Mouse (Mus musculus): ENCODE data around the gene Tmem79. TPM values are rescaled to one million over a fixed set of nuclear protein-coding genes. Genes with fewer than 3 reads are reported as not detected.
"Not testable (repeated sequence)": the region's sequence is repeated elsewhere in the genome, so short reads cannot be mapped to it uniquely, and the experiment has no call there.

Gene Tmem79
- polyA plus RNA-seq, 1 experiment from 2014 or later, result 6.8 TPM

DNA sequence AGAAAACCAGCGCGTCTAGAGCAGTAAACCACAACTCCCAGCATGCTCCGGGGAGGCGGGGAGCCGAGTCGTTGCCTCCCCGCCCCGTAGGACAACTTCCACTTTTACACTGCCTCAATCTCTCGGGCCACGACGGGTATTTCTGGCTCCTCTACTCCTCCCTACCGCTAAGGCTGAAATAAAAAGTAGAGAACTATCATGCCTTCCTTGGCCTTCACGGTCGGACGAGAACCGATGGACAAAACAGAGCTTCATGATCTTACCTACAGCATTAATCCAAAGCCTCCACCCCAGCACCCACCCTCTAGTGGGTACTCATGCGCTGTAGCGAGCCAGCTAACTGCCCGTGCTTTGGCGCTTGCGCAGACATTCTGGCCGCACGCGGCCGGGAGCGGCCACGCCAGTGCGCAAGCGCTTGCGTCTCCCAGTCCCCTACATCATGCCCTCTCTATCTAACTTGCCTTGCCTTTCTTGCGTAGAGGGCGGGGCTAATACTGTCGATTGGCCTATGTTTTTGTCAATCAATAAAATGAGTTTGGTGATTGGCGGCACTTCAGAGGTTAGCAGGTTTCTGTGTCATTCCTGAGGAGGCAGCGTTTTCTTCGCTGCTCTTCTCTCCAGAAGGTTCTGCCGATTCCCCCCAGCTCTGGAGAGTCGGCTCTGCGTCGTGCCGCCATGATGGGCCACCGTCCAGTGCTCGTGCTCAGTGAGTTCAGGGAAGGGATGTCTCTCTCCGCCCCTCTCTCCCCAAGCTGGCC, 39.2 kb downstream of the Tmem79 start, which contains the start of the genes Tsacc and Cct3:
Gene Tsacc (minus strand): TSS at position 439 of the 758 bp plus-strand sequence.
Gene Cct3 (plus strand): TSS at position 556 of the 758 bp plus-strand sequence.
- Histone ChIP-seq H3K9me3 (no peaks in the 10 kb centered on the region), H3K27me3 (no peaks in the 10 kb centered on the region), H3K27ac (peak within 1 kb of the TSS; percentile 88), H3K4me2 (replicated peaks) (peak within 1 kb of the TSS; percentile 94), H3K36me3 (peaks cover 26% of the 10 kb centered on the region), H3K9ac (peak within 1 kb of the TSS; percentile 89), H3K4me1 (peaks cover 17% of the 10 kb centered on the region), H3K4me3 (peak within 1 kb of the TSS; percentile 80)
- ATAC-seq (ENCODE audit: low FRiP score, low read depth), result peak; percentile 99
- WGBS, result under 1% methylated on average over 44 of the region's 44 CpGs

GRCm38 (mm10) chr3:88296110-88296560, 39.8 kb downstream of the Tmem79 start:
- Histone ChIP-seq H3K36me3 (peaks cover 20% of the 10 kb centered on the region), H3K9ac (peak overlapping the region; percentile 67), H3K27me3 (no peaks in the 10 kb centered on the region), H3K27ac (peak overlapping the region; percentile 86), H3K4me2 (replicated peaks) (peak overlapping the region; percentile 94), H3K4me1 (peaks cover 17% of the 10 kb centered on the region), H3K4me3 (peak overlapping the region; percentile 80), H3K9me3 (no peaks in the 10 kb centered on the region)
- WGBS, result under 1% methylated on average over 12 of the region's 12 CpGs
- peak; percentile 7; the same call in 1 of the 2 replicates for ATAC-seq (ENCODE audit: low FRiP score, low read depth)

GRCm38 (mm10) chr3:88295272-88295671, 40.7 kb downstream of the Tmem79 start:
- Histone ChIP-seq H3K4me2 (replicated peaks) (peak overlapping the region; percentile 94), H3K4me3 (peak overlapping the region; percentile 80; the same call in 1 of the 2 replicates), H3K36me3 (peaks cover 12% of the 10 kb centered on the region), H3K4me1 (peaks cover 17% of the 10 kb centered on the region)
- ATAC-seq (ENCODE audit: low FRiP score, low read depth); H3K9me3 ChIP-seq; H3K9ac ChIP-seq; H3K27ac ChIP-seq; H3K27me3 ChIP-seq: not testable (repeated sequence)
- WGBS, result 62% methylated on average over 1 of the region's 1 CpGs

DNA sequence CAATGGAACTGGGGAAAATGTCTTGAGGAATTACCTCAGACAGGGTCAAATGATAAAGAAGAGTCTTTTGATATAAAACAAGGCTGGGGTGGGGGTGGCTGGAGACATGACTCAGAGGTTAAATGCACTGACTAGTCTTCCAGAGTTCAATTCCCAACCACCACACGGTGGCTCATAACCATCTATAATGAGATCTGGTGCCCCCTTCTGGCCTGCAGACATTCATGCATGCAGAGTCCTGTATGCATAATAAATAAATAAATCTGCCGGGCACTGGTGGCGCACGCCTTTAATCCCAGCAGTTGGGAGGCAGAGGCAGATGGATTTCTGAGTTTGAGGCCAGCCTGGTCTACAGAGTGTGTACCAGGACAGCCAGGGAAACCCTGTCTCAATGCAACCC, 44.0 kb downstream of the Tmem79 start:
- Histone ChIP-seq H3K4me3 (no peak overlapping the region), H3K9ac (no peak overlapping the region), H3K4me2 (replicated peaks) (no peak overlapping the region), H3K27ac (no peak overlapping the region), H3K27me3 (no peaks in the 10 kb centered on the region), H3K36me3 (no peaks in the 10 kb centered on the region), H3K9me3 (no peaks in the 10 kb centered on the region), H3K4me1 (peaks cover 4% of the 10 kb centered on the region; the same call in 1 of the 2 replicates)
- WGBS, result 58% methylated on average over 4 of the region's 4 CpGs
- no peak for ATAC-seq (ENCODE audit: low FRiP score, low read depth)

GRCm38 (mm10) chr3:88288133-88288713, 47.7 kb downstream of the Tmem79 start:
- H3K27me3 ChIP-seq; H3K9ac ChIP-seq; H3K4me2 ChIP-seq (replicated peaks); H3K4me1 ChIP-seq; H3K27ac ChIP-seq; H3K4me3 ChIP-seq; ATAC-seq (ENCODE audit: low FRiP score, low read depth); H3K36me3 ChIP-seq; H3K9me3 ChIP-seq: not testable (repeated sequence)
- 89% methylated on average over 9 of the region's 10 CpGs for WGBS

- WGBS, result 96% methylated on average over 4 of the region's 4 CpGs
- Histone ChIP-seq H3K27ac (no peak within 1 kb of the TSS), H3K4me3 (no peak within 1 kb of the TSS), H3K4me1 (no peaks in the 10 kb centered on the region), H3K4me2 (replicated peaks) (no peak within 1 kb of the TSS), H3K9ac (no peak within 1 kb of the TSS), H3K27me3 (no peaks in the 10 kb centered on the region), H3K9me3 (no peaks in the 10 kb centered on the region), H3K36me3 (no peaks in the 10 kb centered on the region; the same call in 1 of the 2 replicates)
- ATAC-seq (ENCODE audit: low FRiP score, low read depth), result no peak
Measured at GRCm38 (mm10) chr3:88287110-88287509, 48.8 kb downstream of the Tmem79 start, which contains the start of gene Gm38392. Gm38392 (minus strand) TSS chr3:88287210.

GRCm38 (mm10) chr3:88285565-88285895, 50.4 kb downstream of the Tmem79 start:
- H3K27me3 ChIP-seq; H3K4me1 ChIP-seq; H3K4me3 ChIP-seq; H3K9ac ChIP-seq; H3K9me3 ChIP-seq; H3K4me2 ChIP-seq (replicated peaks); H3K36me3 ChIP-seq; ATAC-seq (ENCODE audit: low FRiP score, low read depth); H3K27ac ChIP-seq: not testable (repeated sequence)
- WGBS, result 80% methylated on average over 2 of the region's 2 CpGs

DNA sequence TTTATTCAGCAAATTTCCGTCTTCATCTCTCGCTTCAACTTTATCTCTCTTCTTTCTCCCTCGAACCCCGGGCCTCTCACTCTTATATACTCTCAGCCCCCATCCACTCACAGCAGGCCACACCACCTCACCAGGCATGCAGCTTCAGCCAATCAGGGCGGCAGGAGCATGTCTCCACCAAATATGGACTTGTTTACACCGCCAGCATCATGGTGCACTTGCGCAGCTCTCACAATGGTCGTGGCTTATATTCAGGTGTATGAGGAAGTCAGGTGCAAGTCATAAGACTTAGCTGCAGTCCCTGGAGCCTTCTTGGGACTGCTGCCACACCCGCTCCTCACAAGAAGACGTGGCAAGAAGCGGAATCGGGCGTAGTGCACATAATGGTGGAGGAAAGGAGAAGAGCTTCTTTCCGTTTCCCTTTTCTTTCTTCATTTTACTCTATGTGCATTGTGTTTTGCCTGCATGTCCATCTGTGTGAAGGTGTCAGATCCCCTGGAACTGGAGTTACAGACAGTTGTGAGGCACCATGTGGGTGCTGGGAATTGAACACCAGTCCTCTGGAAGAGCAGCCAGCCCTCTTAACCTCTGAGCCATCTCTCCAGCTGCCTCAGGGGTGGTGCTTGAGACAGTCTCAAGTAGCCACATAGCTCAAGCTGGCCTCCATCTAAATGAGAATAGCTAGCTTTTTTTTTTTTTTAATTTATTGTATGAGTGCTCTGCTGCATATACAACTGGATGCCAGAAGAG, 51.0 kb downstream of the Tmem79 start:
- not testable (repeated sequence) for H3K4me2 ChIP-seq (replicated peaks); H3K9ac ChIP-seq; H3K36me3 ChIP-seq; ATAC-seq (ENCODE audit: low FRiP score, low read depth); H3K9me3 ChIP-seq; H3K27me3 ChIP-seq; H3K4me1 ChIP-seq; H3K27ac ChIP-seq; H3K4me3 ChIP-seq
- WGBS, result 95% methylated on average over 14 of the region's 14 CpGs

- WGBS, result 75% methylated on average over 11 of the region's 11 CpGs
- H3K4me3 ChIP-seq; H3K27ac ChIP-seq; H3K9ac ChIP-seq; H3K4me1 ChIP-seq; ATAC-seq (ENCODE audit: low FRiP score, low read depth); H3K36me3 ChIP-seq; H3K9me3 ChIP-seq; H3K4me2 ChIP-seq (replicated peaks); H3K27me3 ChIP-seq: not testable (repeated sequence)
Measured at GRCm38 (mm10) chr3:88281141-88281916, 54.6 kb downstream of the Tmem79 start.

DNA sequence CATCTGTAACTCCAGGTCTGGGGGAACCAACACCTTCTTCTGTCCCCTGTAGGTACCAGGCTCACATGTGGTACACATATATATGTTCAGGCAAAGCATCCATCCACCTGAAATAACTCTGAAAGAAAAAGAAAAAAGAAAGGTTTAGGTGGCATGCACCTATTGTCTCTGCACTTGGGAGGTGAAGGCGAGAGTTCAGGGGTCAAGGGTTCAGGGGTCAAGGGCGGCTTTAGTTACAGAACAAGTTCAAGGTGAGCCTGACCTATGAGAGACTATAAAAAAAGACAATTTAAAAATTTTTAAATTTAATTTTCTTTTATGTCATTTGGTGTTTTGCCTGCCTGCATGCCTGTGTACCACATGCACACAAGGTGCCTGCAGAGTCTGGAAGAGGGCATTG, 55.9 kb downstream of the Tmem79 start:
- Histone ChIP-seq H3K4me1 (no peaks in the 10 kb centered on the region), H3K4me2 (replicated peaks) (no peak overlapping the region), H3K9ac (no peak overlapping the region), H3K9me3 (no peaks in the 10 kb centered on the region), H3K27me3 (no peaks in the 10 kb centered on the region), H3K27ac (no peak overlapping the region), H3K4me3 (no peak overlapping the region), H3K36me3 (no peaks in the 10 kb centered on the region)
- no peak for ATAC-seq (ENCODE audit: low FRiP score, low read depth)
- WGBS, result 97% methylated on average over 2 of the region's 2 CpGs

Measured in limb, embryonic 13.5 days (tissue).